Mouse (Mus musculus) stomach, postnatal 0 days (tissue): ENCODE data around the gene Stfa3.

ENCODE experiments used
- CTCF ChIP-seq: IDR thresholded peaks from 2 replicates; pipeline ENCODE4 v1.5.1; 2016; ENCODE audit warnings: antibody characterized with exemption, low read depth, mild to moderate bottlenecking, moderate library complexity
- EP300 ChIP-seq: optimal IDR thresholded peaks from 2 replicates; pipeline ENCODE3; 2016; ENCODE audit warnings: antibody characterized with exemption

DNA sequence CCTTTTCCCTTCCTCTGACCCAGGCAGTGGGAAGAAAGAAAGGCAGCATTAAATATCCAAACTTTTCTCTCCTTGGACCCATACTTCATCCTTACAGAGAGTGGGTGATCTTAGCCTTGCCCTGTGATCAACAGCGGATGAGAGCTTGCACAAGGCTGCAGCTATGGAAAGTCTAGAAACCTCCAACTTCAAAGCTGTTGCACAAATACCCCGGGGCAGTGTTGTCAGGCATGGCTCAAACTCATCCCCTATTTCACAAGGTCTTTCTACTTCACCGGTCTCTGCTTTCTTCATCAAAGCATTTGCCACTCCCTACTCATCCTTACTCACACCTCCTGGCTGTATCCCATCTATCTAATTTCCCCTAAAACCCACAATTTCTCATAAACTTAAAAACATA, 10.2 kb upstream of the Stfa3 start:
- no peak for TF ChIP-seq CTCF
- no peak for TF ChIP-seq EP300
